Mouse (Mus musculus) right cerebral cortex, postnatal 25 days (tissue): ENCODE results near the gene Abcg2.
A peak's percentile ranks its signal among the peaks of the same experiment; 100 is the strongest.

Experiments
- DNase-seq: peaks from one replicate; pipeline ENCODE4 v3.0.0; 2022

Abcg2 gene

GRCm38 (mm10) chr6:58639391-58639790 is 55.1 kb downstream of the Abcg2 start:
- DNase-seq: no peak

DNA sequence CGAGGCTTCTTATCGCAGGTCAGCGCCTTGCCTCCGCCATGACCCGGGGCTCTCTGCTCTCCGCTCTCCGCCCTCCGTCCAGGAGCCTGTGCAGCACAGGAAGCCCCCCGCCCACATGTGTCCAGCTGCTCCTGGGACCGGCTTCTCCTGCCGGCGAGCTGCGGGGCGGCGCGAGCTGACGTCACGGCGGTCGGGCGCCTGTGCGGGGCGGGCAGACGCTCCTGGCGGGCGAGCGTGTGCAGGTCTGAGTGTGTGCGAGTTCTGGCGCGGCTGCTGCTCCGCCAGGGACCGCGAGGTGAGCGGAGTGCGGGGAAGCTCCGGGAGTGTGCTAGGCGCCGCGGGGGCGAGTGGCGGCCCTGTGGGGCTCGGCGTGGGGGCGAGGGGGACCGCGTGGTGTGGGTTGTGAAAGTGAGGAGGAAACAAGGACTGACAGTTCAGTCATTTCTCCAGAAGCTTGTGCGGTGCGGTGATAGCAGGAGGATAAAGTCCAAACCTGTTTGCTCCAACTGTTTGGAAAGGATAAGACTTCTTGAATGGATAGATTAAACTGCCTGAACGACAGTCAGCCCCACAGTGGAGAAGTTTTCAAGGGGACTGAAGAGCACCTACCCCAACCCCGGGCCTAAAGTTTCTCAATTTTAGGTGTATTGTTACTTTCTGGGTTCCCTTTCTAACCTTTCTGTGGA is 56.2 kb downstream of the Abcg2 start:
- DNase-seq: peak; percentile 85

- DNase-seq: no peak
Observed at GRCm38 (mm10) chr6:58641056-58641799, 56.9 kb downstream of the Abcg2 start.

- no peak for DNase-seq
Observed at GRCm38 (mm10) chr6:58642191-58642590, 57.9 kb downstream of the Abcg2 start.

GRCm38 (mm10) chr6:58644586-58644985 is 60.3 kb downstream of the Abcg2 start:
- DNase-seq: no peak

GRCm38 (mm10) chr6:58648100-58648749 is 63.9 kb downstream of the Abcg2 start:
- DNase-seq: no peak

- DNase-seq: no peak
Observed at GRCm38 (mm10) chr6:58650136-58650535, 65.8 kb downstream of the Abcg2 start.

- DNase-seq: no peak
Observed at GRCm38 (mm10) chr6:58651038-58651437, 66.7 kb downstream of the Abcg2 start.

- no peak for DNase-seq
Observed at GRCm38 (mm10) chr6:58660951-58661575, 76.7 kb downstream of the Abcg2 start.

DNA sequence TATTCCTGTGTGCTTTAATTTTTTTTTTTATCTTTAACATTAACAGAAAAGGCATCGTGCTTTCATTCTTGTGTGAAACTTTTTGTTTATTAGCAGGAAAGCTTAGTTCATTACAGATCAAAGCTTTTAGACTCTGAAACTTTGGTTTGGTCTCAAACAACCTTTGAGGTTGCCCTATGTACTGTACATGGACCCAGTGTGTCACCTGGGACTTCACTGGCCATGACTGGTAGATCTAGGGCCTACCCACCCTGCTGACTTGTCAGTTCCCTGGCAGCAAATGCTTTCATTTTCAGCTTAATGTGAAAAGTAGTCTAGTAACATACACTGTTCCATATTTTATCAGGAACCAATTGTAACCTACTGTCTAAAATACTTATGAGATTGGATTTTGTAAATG is 93.5 kb downstream of the Abcg2 start:
- DNase-seq: no peak

DNA sequence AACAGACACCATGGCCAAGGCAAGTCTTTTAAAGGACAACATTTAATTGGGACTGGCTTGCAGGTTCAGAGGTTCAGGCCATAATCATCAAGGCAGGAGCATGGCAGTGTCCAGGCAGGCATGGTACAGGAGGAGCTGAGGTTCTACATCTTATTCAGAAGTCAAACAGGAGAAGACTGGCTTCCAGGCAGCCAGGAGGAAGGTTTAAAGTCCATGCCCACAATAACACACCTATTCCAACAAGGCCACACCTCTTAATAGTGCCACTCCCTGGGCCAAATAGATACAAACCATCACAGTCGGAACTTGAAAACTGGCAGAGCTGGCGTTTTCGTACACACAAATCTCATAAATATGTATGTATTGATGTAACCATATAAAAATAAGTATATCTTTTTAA is 94.2 kb downstream of the Abcg2 start:
- DNase-seq: no peak

DNA sequence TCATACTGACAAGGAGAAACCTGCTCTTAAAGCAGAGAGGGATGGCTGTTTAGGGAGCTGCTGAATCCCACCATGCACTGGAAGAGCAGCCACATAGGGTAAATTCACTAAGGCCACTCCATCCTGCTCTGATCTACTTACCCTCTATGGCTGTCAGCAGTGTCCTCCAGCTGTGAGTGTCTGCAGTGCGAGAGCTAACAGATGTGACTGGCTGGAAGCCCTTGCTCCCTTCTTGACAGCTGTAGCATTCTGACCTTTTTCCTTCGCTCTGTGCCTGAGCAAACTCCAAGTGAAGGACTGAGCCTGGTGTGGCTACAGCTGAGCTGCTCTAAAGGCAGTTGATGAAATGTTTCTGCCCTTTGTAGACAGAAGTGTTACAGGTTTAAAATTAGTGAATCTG is 107.3 kb downstream of the Abcg2 start:
- DNase-seq: no peak

DNA sequence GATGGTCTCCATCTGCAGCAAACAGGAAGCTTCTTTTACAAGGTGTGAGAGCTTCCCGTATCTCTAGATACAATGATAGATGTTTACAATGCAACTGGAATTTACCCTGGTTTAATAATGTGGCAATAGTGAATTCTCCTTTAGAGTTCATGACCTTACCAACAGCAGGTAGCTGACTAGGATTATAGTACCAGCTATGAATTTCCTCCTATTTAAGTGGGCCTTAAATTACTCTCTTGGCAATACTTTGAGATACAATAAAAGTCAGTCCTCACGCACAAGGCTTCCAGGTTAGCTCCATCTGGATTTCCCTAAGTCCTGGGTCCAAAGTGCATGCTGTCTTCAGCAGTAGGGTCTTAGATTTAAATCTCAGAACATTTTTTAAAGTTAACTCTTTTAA is 109.9 kb downstream of the Abcg2 start:
- no peak for DNase-seq

DNA sequence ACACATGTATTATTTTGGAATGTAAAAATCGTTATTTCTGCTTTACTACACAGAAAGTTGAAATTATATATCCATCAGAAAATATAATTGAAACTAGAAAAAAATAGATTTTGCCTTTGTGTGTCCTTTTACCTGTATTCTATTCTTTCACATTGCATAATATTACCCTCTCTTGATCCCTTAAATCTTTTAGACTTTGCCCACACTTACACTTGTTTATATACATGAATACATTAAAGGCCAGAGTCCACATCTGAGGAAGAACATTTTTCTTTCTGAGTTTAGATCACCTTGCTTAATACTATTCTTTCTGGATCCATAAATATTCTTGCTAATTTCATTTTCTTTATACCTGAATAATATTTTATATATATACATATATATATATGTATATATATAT is 110.4 kb downstream of the Abcg2 start:
- DNase-seq: no peak

- no peak for DNase-seq
Observed at GRCm38 (mm10) chr6:58710369-58710768, 126.0 kb downstream of the Abcg2 start.

GRCm38 (mm10) chr6:58711909-58712308 is 127.6 kb downstream of the Abcg2 start:
- DNase-seq: no peak

DNA sequence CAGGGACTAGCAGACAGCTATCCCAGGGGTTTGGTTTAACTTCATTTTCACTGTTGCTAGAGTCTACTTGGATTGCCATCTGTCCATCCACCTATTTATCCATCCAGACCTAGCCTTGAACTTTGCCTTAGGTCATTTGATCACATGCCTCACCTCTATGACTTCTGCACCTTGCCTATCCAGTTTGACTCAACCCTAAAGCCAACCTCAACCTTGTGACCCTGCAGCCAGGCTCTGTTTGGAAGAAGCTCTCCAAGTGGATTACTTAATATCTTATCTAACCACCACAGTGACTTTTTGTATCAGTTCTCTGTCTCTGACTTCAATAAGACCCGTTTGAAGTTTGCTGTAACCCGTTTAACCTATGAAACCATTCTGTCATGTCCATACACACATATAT is 149.5 kb downstream of the Abcg2 start:
- no peak for DNase-seq

GRCm38 (mm10) chr6:58735090-58735489 is 150.8 kb downstream of the Abcg2 start:
- no peak for DNase-seq
